Mouse (Mus musculus): Measurements from ENCODE around the gene Tmem273. TPM values are rescaled to one million over a fixed set of nuclear protein-coding genes. Genes with fewer than 3 reads are reported as not detected.

The Tmem273 gene
- polyA plus RNA-seq, 1 experiment from 2014 or later, result 0.66 TPM

- Histone ChIP-seq H3K36me3 (ENCODE audit: control insufficient read depth, insufficient read depth, low read length) (no peaks in the 10 kb centered on the region), H3K4me1 (ENCODE audit: control insufficient read depth, insufficient read depth, low read depth, low read length) (peaks cover 5% of the 10 kb centered on the region; the same call in 1 of the 2 replicates), H3K9me3 (ENCODE audit: control insufficient read depth, low read length) (no peaks in the 10 kb centered on the region), H3K9ac (ENCODE audit: low read depth, low read length) (no peak overlapping the region), H3K4me3 (ENCODE audit: low read length) (no peak overlapping the region), H3K27me3 (replicated peaks; ENCODE audit: control insufficient read depth, insufficient read depth, low read length) (no peaks in the 10 kb centered on the region), H3K4me2 (ENCODE audit: low read length) (no peak overlapping the region), H3K27ac (ENCODE audit: low read depth, low read length) (no peak overlapping the region)
- no peak for ATAC-seq
- 89% methylated on average over 3 of the region's 3 CpGs for WGBS
These were observed 38.1 kb downstream of the Tmem273 start for GRCm38 (mm10) chr14:32823861-32824260.

DNA sequence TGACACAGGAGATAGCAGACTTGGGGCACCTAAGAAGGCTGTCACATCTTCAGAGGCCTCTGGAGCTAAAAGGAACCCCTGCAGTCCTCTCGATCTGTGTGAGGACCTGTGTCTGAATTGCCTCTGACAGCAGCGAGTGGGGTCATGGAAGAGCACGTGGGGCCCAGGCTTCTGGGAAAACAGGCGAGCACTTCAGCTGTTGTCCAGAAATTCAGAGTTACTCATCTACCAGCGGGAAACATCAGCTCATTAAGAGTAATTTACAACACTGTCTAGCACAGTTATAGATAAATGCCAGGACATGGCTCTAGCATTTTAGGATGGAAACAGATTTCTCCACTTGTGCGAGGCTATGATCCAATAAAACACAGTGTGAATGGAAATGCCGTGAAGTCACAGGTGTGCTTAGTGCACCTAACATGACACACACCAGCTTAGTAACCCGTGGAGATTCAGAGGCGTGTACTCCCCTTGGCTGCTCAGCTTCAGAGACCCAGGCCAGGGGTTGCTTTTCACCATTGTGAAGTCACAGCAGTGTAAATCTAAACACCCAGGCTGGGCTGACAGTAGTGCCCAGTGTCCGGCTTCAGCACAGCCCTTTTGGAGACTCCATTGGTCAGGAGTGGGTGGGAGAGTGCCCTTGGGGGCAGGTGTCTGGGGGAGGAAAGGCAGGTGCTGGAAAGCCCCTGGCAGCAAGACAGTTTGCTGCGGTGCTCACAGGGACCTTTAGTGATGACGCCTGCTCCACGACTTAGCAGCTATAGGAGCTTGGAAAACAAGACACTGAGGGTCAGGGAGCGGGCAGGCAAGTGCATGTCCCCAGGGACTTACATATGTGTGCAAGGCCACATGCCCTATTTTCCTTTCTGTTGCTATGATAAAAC is 38.7 kb downstream of the Tmem273 start:
- Histone ChIP-seq H3K9ac (ENCODE audit: low read depth, low read length) (no peak overlapping the region), H3K4me1 (ENCODE audit: control insufficient read depth, insufficient read depth, low read depth, low read length) (peaks cover 5% of the 10 kb centered on the region; the same call in 1 of the 2 replicates), H3K36me3 (ENCODE audit: control insufficient read depth, insufficient read depth, low read length) (no peaks in the 10 kb centered on the region), H3K9me3 (ENCODE audit: control insufficient read depth, low read length) (no peaks in the 10 kb centered on the region), H3K4me2 (ENCODE audit: low read length) (no peak overlapping the region), H3K4me3 (ENCODE audit: low read length) (no peak overlapping the region), H3K27me3 (replicated peaks; ENCODE audit: control insufficient read depth, insufficient read depth, low read length) (no peaks in the 10 kb centered on the region), H3K27ac (ENCODE audit: low read depth, low read length) (no peak overlapping the region)
- 55% methylated on average over 14 of the region's 14 CpGs for WGBS
- no peak for ATAC-seq

DNA sequence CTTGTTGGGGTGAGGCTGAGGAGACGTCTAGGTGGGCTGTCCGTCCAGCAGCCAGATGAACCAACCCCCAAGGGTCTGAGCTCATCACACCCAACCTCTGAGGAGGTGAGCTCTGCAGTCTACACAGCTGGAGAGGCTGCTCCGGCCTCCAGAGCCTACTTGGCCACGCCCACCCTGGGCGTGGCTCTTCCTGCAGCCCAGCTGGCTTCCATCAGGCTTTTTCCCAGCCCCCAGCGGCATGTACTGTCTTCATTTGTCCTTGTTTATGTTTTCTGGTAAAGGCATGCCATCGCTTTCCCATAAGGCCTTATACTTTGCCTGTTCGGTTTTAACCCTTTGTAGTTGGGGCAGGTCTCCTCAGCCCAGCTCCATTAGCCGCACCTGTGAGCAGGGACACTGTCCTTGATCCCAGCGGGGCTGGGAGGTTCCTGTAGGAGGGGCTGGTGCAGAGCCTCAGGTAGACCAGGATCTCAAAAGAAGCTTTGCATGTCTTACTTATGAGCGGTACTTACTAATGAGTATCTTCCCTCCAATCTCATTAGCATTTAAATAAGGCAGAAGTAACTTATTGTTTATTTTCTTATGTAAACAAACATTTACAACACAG is 39.8 kb downstream of the Tmem273 start:
- no peak overlapping the region for H3K27ac ChIP-seq (ENCODE audit: low read depth, low read length)
- no peaks in the 10 kb centered on the region for H3K27me3 ChIP-seq (replicated peaks; ENCODE audit: control insufficient read depth, insufficient read depth, low read length)
- H3K4me3 ChIP-seq (ENCODE audit: low read length), result no peak overlapping the region
- WGBS, result 13% methylated on average over 10 of the region's 11 CpGs
- no peak overlapping the region for H3K4me2 ChIP-seq (ENCODE audit: low read length)
- no peaks in the 10 kb centered on the region for H3K36me3 ChIP-seq (ENCODE audit: control insufficient read depth, insufficient read depth, low read length)
- peak; percentile 60; the same call in 1 of the 2 replicates for ATAC-seq
- peaks cover 5% of the 10 kb centered on the region; the same call in 1 of the 2 replicates for H3K4me1 ChIP-seq (ENCODE audit: control insufficient read depth, insufficient read depth, low read depth, low read length)
- no peak overlapping the region for H3K9ac ChIP-seq (ENCODE audit: low read depth, low read length)
- no peaks in the 10 kb centered on the region for H3K9me3 ChIP-seq (ENCODE audit: control insufficient read depth, low read length)

DNA sequence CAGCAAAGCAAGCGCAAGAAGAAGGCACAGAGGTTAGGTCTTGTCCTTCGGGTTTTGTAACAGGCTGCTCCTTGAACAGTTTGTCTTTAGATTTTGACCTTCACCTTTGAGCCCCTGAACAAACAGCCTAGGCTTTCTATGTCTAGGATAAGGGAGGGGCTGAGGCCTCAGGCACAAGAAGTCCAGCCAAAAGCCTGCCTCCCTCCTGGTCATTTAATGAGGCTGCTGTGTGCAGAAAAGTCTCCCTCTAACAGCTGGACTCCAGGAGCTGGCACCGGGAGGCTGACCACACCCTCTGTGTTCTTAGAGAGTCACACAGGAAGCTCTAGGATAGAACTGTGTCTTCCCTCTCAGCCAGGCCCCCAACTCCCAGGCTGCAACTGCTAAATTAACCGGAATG is 41.4 kb downstream of the Tmem273 start:
- Histone ChIP-seq H3K27me3 (replicated peaks; ENCODE audit: control insufficient read depth, insufficient read depth, low read length) (no peaks in the 10 kb centered on the region), H3K9me3 (ENCODE audit: control insufficient read depth, low read length) (no peaks in the 10 kb centered on the region), H3K4me1 (ENCODE audit: control insufficient read depth, insufficient read depth, low read depth, low read length) (peaks cover 5% of the 10 kb centered on the region; the same call in 1 of the 2 replicates), H3K9ac (ENCODE audit: low read depth, low read length) (no peak overlapping the region), H3K27ac (ENCODE audit: low read depth, low read length) (no peak overlapping the region), H3K4me3 (ENCODE audit: low read length) (no peak overlapping the region), H3K36me3 (ENCODE audit: control insufficient read depth, insufficient read depth, low read length) (no peaks in the 10 kb centered on the region), H3K4me2 (ENCODE audit: low read length) (no peak overlapping the region)
- ATAC-seq, result no peak
- 70% methylated on average over 4 of the region's 4 CpGs for WGBS

GRCm38 (mm10) chr14:32827994-32828650 is 42.4 kb downstream of the Tmem273 start:
- peak; percentile 61; the same call in 1 of the 2 replicates for ATAC-seq
- Histone ChIP-seq H3K4me2 (ENCODE audit: low read length) (no peak overlapping the region), H3K9me3 (ENCODE audit: control insufficient read depth, low read length) (no peaks in the 10 kb centered on the region), H3K4me3 (ENCODE audit: low read length) (no peak overlapping the region), H3K9ac (ENCODE audit: low read depth, low read length) (no peak overlapping the region), H3K4me1 (ENCODE audit: control insufficient read depth, insufficient read depth, low read depth, low read length) (peaks cover 5% of the 10 kb centered on the region; the same call in 1 of the 2 replicates), H3K36me3 (ENCODE audit: control insufficient read depth, insufficient read depth, low read length) (no peaks in the 10 kb centered on the region), H3K27me3 (replicated peaks; ENCODE audit: control insufficient read depth, insufficient read depth, low read length) (no peaks in the 10 kb centered on the region), H3K27ac (ENCODE audit: low read depth, low read length) (no peak overlapping the region)
- WGBS, result 49% methylated on average over 6 of the region's 6 CpGs

DNA sequence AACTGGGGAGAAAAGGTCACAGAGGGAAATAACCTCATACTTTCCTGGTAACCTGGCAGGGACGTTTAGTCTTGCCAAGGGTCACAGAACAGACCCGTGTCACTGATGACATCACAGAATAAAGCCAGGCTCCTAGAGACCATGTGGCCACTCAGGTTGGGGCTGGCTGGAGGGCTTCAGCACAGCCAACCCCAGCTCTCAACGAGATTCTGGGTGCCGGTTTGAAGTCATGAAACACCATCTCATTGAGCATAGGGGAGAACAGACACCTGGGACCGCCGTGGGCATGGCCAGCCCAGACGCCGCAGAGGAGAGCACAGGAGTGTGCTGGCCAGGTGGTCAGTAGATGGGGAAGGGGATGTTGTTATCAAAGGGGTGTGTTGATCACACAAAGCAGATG is 48.1 kb downstream of the Tmem273 start, which contains the start of gene Fam170b:
Gene Fam170b, plus strand, starts transcription at position 116 of the 400 bp plus-strand sequence.
- H3K27me3 ChIP-seq (replicated peaks; ENCODE audit: control insufficient read depth, insufficient read depth, low read length), result no peaks in the 10 kb centered on the region
- H3K36me3 ChIP-seq (ENCODE audit: control insufficient read depth, insufficient read depth, low read length), result no peaks in the 10 kb centered on the region
- H3K4me2 ChIP-seq (ENCODE audit: low read length), result no peak within 1 kb of the TSS
- H3K4me3 ChIP-seq (ENCODE audit: low read length), result no peak within 1 kb of the TSS
- no peak for ATAC-seq
- H3K9me3 ChIP-seq (ENCODE audit: control insufficient read depth, low read length), result no peaks in the 10 kb centered on the region
- no peak within 1 kb of the TSS for H3K27ac ChIP-seq (ENCODE audit: low read depth, low read length)
- 80% methylated on average over 8 of the region's 8 CpGs for WGBS
- H3K4me1 ChIP-seq (ENCODE audit: control insufficient read depth, insufficient read depth, low read depth, low read length), result no peaks in the 10 kb centered on the region
- H3K9ac ChIP-seq (ENCODE audit: low read depth, low read length), result no peak within 1 kb of the TSS

GRCm38 (mm10) chr14:32835181-32835580 is 49.4 kb downstream of the Tmem273 start:
- H3K9ac ChIP-seq (ENCODE audit: low read depth, low read length), result no peak overlapping the region
- no peaks in the 10 kb centered on the region for H3K36me3 ChIP-seq (ENCODE audit: control insufficient read depth, insufficient read depth, low read length)
- H3K27ac ChIP-seq (ENCODE audit: low read depth, low read length), result no peak overlapping the region
- no peaks in the 10 kb centered on the region for H3K9me3 ChIP-seq (ENCODE audit: control insufficient read depth, low read length)
- no peaks in the 10 kb centered on the region for H3K27me3 ChIP-seq (replicated peaks; ENCODE audit: control insufficient read depth, insufficient read depth, low read length)
- WGBS, result 83% methylated on average over 14 of the region's 14 CpGs
- H3K4me3 ChIP-seq (ENCODE audit: low read length), result no peak overlapping the region
- H3K4me2 ChIP-seq (ENCODE audit: low read length), result no peak overlapping the region
- H3K4me1 ChIP-seq (ENCODE audit: control insufficient read depth, insufficient read depth, low read depth, low read length), result no peaks in the 10 kb centered on the region
- no peak for ATAC-seq

- no peaks in the 10 kb centered on the region for H3K36me3 ChIP-seq (ENCODE audit: control insufficient read depth, insufficient read depth, low read length)
- no peak overlapping the region for H3K27ac ChIP-seq (ENCODE audit: low read depth, low read length)
- H3K9me3 ChIP-seq (ENCODE audit: control insufficient read depth, low read length), result no peaks in the 10 kb centered on the region
- ATAC-seq, result no peak
- H3K4me1 ChIP-seq (ENCODE audit: control insufficient read depth, insufficient read depth, low read depth, low read length), result no peaks in the 10 kb centered on the region
- 91% methylated on average over 14 of the region's 14 CpGs for WGBS
- no peaks in the 10 kb centered on the region for H3K27me3 ChIP-seq (replicated peaks; ENCODE audit: control insufficient read depth, insufficient read depth, low read length)
- H3K9ac ChIP-seq (ENCODE audit: low read depth, low read length), result no peak overlapping the region
- no peak overlapping the region for H3K4me3 ChIP-seq (ENCODE audit: low read length)
- no peak overlapping the region for H3K4me2 ChIP-seq (ENCODE audit: low read length)
These were observed 49.8 kb downstream of the Tmem273 start for GRCm38 (mm10) chr14:32835596-32835995.

DNA sequence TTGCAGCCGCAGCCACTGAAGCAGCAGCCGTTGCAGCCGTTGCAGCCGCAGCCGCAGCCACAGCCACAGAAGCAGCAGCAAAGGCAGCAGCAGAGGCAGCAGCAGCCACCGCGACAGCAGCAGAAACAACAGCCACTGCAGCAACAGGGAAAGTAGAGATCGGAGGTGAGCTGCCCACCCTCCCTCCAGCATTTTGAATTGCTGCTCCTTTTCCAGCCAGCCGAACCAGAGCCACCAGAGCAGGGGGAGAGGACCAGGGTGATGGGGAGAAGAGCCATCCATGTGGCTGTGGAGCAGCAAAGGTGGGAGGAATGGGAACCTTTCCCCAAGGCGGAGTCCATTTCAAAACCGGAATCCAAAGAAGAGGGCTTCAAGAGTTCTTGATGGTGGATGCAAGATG is 50.4 kb downstream of the Tmem273 start:
- H3K4me3 ChIP-seq (ENCODE audit: low read length), result no peak overlapping the region
- WGBS, result 94% methylated on average over 11 of the region's 11 CpGs
- H3K27me3 ChIP-seq (replicated peaks; ENCODE audit: control insufficient read depth, insufficient read depth, low read length), result no peaks in the 10 kb centered on the region
- H3K9ac ChIP-seq (ENCODE audit: low read depth, low read length), result no peak overlapping the region
- no peak overlapping the region for H3K27ac ChIP-seq (ENCODE audit: low read depth, low read length)
- no peak overlapping the region for H3K4me2 ChIP-seq (ENCODE audit: low read length)
- no peak for ATAC-seq
- H3K4me1 ChIP-seq (ENCODE audit: control insufficient read depth, insufficient read depth, low read depth, low read length), result no peaks in the 10 kb centered on the region
- H3K9me3 ChIP-seq (ENCODE audit: control insufficient read depth, low read length), result no peaks in the 10 kb centered on the region
- no peaks in the 10 kb centered on the region for H3K36me3 ChIP-seq (ENCODE audit: control insufficient read depth, insufficient read depth, low read length)

All from hindbrain, embryonic 16.5 days (tissue).